Mouse (Mus musculus): ENCODE results near the gene Sgo2a. TPM values are rescaled to one million over a fixed set of nuclear protein-coding genes. Genes with fewer than 3 reads are reported as not detected.

Gene Sgo2a
- total RNA-seq, 2 experiments from 2014 or later = 15.5 to 17.8 TPM

DNA sequence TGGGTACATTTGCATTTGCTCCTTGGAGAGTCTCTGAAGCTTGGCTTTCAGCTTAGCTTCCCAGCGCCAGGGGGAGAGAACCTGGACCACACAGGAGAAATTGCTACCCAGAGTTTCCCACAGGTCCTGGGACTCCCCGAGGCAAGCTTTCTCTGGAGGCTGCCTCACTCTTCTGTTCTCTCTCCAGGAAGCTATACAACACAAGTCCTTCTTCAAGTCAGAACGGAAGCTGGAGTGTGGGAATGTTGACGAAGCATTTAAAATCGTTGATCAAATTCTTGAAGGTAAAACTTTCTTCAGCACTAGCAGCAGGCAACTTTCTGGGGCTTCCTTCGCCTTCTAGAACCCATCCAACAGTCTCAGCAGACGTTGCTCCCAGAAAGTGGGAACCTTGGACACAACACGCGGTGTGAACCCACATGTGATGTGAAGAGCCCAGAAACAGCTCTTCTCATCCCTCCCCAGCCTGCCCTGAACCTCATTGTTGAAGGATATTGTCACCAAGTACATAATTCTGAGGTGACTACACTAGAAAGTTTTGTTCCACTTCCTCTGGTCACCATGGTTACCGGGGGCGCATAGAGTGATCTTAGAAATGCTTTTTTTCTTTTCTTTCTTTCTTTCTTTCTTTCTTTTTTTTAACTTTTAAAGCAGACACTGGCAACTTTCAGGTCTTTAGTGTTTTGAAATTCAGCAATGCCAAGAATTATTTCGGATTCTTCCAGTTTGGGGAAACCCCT lies 77.4 kb downstream of the Sgo2a start:
- ATAC-seq (replicated peaks; ENCODE audit: low FRiP score, low TSS enrichment, poor library complexity, severe bottlenecking) = no peak

DNA sequence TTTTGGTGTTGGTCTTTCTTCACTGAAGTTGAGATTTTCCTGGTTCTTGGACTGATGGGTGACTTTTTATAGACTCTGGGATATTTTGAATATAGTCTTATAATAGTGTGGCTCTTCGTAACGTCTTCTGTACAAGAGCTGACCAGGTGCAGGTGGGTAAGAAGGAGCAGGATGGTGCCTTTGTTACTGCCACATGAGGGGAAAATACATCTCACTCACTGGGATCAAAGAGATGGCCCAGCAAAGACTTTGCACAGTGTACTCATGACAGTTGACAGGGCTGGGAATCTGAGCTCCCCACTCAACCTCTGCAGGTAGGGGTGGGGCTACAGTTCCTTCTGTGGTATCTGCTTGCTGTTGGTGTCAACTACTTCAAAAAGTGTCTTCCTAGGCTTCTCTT lies 78.5 kb downstream of the Sgo2a start:
- ATAC-seq (replicated peaks; ENCODE audit: low FRiP score, low TSS enrichment, poor library complexity, severe bottlenecking) = no peak

Other genes starting within 250 kb of the Sgo2a start
- gene Spats2l, start 221.8 kb upstream of the Sgo2a start, total RNA-seq (2014; fragmentation: Nextera tagmentation) = not detected in 2 replicates
- not detected in 2 replicates for gene Spats2l, start 221.8 kb upstream of the Sgo2a start, total RNA-seq (2017)
- gene Kctd18, start 23.0 kb downstream of the Sgo2a start, total RNA-seq (2014; fragmentation: Nextera tagmentation) = 14.1 and 19.1 TPM in 2 replicates
- gene Kctd18, start 23.0 kb downstream of the Sgo2a start, total RNA-seq (2017) = 17.8 and 22.7 TPM in 2 replicates
- not detected in 2 replicates for gene Aox1, start 34.0 kb downstream of the Sgo2a start, total RNA-seq (2014; fragmentation: Nextera tagmentation)
- gene Aox1, start 34.0 kb downstream of the Sgo2a start, total RNA-seq (2017) = not detected in 2 replicates
- not detected in 2 replicates for gene Aox3, start 117.2 kb downstream of the Sgo2a start, total RNA-seq (2014; fragmentation: Nextera tagmentation)
- not detected in 2 replicates for gene Aox3, start 117.2 kb downstream of the Sgo2a start, total RNA-seq (2017)
- gene Aox4, start 214.4 kb downstream of the Sgo2a start, total RNA-seq (2014; fragmentation: Nextera tagmentation) = 0.42 TPM in 1 of 2 replicates, not detected in the other
- gene Aox4, start 214.4 kb downstream of the Sgo2a start, total RNA-seq (2017) = not detected in 2 replicates